Mouse (Mus musculus) ES-Bruce4 (cell line): ENCODE data around the gene Myom1.

ENCODE experiments used
- CTCF ChIP-seq: IDR thresholded peaks from one replicate; pipeline ENCODE4 v1.8.1; 2011; ENCODE audit warnings: low read depth, low read length
- EP300 ChIP-seq: IDR thresholded peaks from 2 replicates; pipeline ENCODE4 v1.6.1; 2011; ENCODE audit warnings: low read depth, low read length; ENCODE audit not compliant: insufficient read depth

GRCm38 (mm10) chr17:71135866-71136265 is 133.4 kb downstream of the Myom1 start:
- TF ChIP-seq EP300 (no peak), CTCF (no peak)
